Mouse (Mus musculus) heart, postnatal 36 days (tissue): Measurements from ENCODE around the gene Cyp2u1. TPM values are rescaled to one million over a fixed set of nuclear protein-coding genes. Genes with fewer than 3 reads are reported as not detected.

Experiments used
- DNase-seq, 2 experiments: peaks; one replicate each; pipeline ENCODE4 v3.0.0; 2021 to 2022
- intact Hi-C: fragments of 180-260 bp; cut with DNase I; formaldehyde crosslinking; loops from one replicate; pipeline ENCODE4 v1.15.1; 2025
- total RNA-seq, 2 experiments: library from RNA; stranded (reverse); gene quantifications; 2 replicates each; pipeline ENCODE4 v1.2.3; 2021

Gene Cyp2u1
- total RNA-seq, 2 experiments from 2014 or later = 30.4 to 32.3 TPM

DNA sequence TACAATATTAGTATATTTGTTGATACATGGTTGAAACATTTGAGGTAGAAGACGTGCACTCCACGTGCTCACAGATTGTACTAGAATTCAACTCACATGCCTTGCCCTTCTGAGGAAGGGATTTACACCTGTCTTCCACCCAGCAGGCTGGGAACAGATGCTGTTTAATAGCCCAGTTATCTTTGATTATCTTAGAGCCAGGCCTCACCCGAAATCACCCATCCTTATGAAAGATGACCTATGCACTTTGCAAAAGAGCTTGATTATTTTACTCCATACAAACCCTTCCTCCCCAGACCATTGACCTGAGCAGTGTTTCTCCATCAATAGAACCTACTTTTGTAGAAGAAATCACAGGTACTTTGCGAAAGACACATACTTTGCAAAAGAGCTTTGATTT lies 7.5 kb upstream of the Cyp2u1 start:
- DNase-seq = no peak
- intact Hi-C loops = no loop called here

DNA sequence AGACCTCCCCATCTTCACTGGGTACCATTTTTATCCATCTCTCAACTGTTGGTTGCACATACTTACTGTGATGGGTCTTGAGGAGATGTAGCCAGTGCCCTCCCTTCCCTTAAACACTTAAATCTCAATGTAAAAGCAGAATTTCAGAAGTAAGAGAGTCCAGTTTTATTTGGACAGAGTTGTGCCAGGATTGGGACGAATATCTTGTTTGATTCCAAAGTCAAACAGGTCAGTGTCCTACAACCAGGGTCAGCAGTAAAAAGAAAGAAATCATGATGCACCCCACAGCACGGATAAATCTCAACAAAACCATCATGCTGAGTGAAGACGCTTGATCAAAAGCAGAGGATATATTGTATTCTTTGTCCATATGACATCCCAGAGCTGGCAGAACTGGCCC lies 4.8 kb upstream of the Cyp2u1 start:
- intact Hi-C loops = no loop called here
- DNase-seq = no peak

DNA sequence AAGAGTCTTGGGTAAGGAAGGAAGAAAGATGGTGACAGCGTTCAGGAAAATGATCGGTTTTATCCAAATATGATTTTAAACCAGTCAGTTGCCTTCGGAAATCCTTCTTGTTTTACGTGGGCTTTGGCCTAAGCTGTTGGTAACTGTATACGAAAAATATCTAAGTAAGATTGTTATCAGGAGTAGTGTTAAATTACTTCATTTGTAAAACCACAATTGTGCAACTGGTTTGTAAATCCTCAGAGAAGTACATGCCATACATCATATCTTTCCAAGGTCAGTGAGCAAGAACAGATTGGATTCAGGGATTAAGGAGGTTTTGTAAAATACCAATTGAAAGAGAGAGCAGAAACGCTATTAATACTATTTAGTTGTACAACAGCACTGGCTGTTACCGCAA lies 3.2 kb upstream of the Cyp2u1 start:
- intact Hi-C loops = no loop called here
- DNase-seq = no peak

DNA sequence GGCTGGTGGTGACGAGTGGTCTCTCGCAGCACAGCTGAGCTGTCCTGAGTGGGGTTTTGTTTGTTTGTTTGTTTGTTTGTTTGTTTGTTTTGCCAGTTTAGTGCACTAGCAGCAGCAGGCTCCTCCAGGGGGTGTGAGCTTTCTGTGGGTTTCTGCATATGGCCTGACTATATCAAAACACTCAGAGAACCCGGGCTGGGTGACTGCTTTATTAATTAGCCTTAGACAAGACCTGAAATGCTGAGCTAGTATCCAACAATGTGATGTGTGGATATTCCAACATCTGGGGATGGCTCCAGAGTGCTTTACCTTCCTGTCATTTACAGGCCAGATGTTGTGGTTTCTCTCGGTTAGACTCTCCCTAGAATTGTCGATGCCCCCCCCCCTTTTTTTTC lies 290 bp upstream of the Cyp2u1 start:
- no peak for DNase-seq
- intact Hi-C loops = no loop called here

DNA sequence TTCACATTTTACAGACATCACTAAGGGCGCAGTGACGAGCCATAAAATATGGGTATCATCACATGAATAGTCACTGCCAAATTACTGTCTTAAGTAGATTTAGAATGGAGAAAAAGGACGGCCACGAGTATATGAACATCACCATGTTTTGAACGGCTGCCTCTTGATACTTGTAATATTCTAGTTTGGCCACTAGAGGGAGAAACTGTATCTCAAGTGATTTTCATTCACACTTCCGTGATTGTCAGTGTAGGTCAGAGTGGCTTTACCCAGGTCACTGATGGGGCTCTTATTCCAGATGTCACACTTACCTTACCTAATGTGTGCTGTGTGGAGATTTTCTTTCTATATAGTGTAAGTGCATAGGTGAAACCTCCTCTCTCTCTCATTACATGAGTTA lies 3.1 kb downstream of the Cyp2u1 start:
- intact Hi-C loops = loop anchor here (1.0 kb wide), 1 partner anchor 252 kb away; no protein-coding TSS in a partner anchor
- no peak for DNase-seq

DNA sequence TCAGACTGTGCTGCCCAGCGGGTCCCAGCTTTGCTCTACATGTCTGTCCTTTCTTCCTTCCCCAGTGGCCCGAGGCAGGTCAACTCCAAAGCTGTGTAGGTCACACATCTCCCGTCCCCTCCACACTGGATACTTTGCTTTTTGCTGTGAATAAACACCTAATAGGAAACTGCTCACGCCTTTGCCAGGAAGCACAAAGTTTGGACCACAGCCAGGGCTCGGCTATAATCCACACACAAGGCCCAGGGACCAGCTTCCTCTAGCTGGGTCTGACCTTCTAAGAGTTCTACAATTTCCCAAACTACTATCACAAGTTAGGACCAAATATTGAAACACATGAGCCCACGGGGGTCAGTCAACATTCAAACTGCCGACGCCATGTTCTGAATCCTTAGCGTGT lies 3.9 kb downstream of the Cyp2u1 start:
- no peak for DNase-seq
- intact Hi-C loops = no loop called here

DNA sequence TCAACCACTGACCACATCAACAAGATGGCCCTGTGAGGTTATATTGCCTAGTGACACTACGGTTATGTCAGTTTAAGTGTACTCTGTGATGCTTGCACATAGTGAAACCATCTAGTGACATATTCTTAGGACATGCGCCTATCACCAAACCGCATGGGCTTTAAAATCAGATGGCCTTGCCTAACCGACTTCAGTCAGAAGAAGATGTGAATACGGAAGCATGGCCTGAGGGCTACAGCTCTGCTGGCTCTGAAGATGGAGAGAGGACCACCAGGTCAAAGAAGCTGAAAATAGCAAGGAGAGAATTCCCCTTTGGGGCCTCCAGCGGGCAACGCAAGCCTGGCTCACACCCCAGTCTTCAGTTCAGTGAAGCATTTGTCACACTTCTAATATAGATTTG lies 6.1 kb downstream of the Cyp2u1 start:
- intact Hi-C loops = no loop called here
- no peak for DNase-seq

DNA sequence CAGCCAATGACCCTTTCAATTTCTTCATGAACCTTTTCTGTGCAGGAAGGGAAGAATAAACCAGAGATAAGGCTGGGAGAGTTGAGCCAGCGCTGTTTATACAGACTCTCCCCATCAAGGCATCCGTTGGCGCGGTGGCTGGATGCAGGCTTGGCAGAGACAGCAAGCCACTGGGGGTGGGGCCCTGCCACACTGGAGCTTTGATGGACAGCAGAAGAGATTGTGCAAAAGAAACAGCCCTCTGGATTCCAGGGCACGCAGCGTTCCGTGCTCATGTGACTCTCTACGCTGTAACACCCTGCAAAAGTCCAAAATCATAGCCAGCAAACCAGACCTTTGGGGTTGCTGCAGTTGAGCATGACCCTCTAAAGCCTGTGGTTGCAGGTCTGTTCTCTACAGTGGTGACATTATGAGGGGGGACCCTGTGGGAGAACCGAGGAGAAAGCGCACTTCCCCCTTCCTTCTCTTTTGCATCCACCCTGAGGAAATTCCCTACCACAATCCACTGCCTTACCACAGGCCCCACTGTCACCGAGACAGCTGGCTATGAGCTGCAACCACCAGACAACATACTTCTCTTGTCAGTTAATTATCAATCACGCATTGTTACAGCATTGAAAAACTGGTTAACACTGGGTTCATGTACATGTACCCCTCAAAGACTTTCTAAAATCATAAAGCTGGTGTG lies 7.4 kb downstream of the Cyp2u1 start:
- DNase-seq = peak in 1 of 2 experiments; percentile 19
- intact Hi-C loops = no loop called here

DNA sequence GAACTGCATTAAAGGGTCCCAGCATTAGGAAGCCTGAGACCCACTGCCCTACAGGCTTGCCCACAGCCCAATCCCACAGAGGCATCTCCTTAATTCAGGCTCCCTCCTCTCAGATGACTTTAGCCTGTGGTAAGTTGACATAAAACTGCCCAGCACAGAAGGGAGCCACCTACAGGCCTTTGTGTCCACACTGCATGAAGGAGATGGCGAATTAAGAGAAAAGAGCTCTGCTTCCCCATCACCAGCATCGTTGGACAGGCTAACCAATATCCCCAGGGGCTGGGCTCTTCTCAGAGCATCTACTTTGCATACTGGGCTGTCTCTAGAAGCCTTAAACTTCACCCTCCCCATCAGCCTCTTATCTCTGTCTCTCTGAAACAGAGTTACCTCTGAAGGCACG lies 8.5 kb downstream of the Cyp2u1 start:
- intact Hi-C loops = no loop called here
- no peak for DNase-seq

DNA sequence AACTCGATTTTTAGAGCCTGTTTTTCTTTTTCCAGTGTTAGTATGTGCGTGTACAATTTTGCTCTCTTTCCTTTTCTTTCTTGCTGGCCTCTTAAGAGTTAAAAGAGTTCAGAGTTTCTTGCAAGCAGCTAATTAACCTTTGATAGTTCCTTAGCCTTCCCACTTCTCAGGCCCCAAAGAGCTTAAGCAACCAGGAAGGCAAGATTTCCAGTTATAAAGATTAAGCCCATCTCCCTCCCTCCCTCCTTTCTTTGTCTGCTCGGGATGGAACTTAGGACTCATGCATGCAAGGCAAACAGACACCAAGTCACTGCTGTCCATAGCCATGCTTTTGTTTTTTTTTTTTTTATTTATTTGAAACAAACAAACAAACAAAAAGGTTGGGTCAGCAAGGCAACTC lies 10.1 kb downstream of the Cyp2u1 start:
- DNase-seq = no peak
- intact Hi-C loops = no loop called here

DNA sequence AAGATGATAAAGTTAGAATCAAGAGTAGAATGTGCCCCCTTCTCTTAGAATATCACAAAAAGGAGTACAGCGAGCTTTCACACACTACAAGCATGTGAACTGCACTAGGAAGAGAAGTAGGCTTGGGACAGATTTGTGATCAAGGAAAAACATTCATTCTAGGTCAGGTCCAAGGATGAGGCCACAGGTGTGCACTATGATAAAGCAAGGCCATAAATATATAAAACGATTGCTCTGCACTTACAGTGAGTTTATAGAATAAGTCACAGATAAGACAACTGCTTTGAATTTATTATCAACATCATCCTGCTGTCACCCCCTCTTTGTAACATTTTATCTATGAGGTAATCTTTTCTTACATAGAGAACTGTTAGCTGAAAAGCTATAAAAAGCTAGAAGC lies 10.7 kb downstream of the Cyp2u1 start:
- DNase-seq = no peak
- intact Hi-C loops = no loop called here

DNA sequence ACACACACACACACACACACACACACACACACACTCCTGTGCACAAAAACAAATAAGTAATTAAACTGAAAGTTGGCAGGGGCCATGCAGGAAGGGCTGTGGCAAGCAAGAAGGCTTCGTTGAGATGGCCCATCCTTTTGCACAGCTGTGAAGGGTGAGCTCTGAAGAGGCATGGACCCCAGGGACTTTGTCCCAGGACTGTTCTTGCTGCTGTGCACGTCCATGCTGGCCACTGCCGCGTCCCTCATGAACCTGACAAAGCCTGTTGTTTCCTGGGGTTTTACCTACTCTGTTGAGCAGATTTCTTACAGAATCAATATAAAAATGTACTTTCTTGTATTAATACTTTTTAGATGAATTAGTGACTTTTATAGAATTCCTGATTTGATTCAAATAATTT lies 11.1 kb downstream of the Cyp2u1 start:
- DNase-seq = no peak
- intact Hi-C loops = no loop called here

DNA sequence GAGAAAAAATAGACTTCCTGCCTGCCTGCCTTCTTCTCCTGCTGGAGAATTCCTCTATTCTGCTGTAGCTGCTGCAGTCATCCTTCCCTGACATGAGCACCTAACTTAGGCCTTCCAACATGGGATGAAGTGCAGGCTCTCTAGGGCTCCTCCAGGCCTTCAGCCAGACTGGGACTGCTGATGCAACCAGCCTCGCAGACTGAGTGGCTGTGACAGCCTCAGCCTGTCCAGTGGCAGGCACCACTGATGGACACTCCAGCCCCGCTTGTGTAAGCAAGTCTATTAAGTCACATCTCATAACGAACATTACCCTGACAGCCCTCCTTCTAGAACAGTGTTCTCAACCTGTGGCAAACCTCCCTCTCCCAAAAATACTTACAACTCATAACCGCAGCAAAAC lies 28.9 kb downstream of the Cyp2u1 start:
- intact Hi-C loops = loop anchor here (10.0 kb wide), 1 partner anchor 1549 kb away; no protein-coding TSS in a partner anchor
- DNase-seq = no peak

DNA sequence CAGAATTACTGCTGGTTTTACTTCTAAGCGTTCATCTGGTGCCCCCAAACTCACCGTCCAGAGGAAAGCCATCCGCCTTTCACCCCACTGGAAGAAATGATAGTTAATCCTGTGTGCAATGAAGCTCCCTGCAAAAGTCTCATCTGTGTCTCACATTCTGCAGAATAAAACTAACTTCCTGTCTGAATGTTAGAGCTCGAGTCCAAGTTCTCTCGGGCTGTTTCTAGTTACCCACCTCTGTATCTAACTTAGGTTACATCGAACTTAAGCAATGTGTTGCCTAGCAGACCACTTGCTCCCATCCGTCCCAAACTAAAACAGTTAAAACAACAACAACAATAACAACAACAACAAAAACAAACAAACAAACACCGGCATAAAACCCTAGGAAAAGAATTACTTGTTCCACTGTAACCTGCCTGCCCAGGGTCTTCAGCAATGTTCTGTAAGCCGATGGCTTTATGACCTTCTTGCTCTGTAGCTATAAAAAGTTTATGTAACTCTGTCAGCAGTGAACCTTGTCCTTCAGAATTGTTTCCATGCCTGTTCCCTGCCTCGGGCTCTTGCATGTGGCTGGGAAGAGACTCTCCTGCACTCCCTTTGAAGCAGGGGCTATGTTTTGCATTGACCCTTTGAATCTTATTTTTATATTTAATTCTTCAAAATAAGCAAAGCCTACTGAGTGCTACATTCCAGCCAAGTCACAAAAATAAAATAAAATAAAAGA lies 30.5 kb downstream of the Cyp2u1 start:
- no peak for DNase-seq
- intact Hi-C loops = loop anchor here (10.0 kb wide), 1 partner anchor 1548 kb away; no protein-coding TSS in a partner anchor

DNA sequence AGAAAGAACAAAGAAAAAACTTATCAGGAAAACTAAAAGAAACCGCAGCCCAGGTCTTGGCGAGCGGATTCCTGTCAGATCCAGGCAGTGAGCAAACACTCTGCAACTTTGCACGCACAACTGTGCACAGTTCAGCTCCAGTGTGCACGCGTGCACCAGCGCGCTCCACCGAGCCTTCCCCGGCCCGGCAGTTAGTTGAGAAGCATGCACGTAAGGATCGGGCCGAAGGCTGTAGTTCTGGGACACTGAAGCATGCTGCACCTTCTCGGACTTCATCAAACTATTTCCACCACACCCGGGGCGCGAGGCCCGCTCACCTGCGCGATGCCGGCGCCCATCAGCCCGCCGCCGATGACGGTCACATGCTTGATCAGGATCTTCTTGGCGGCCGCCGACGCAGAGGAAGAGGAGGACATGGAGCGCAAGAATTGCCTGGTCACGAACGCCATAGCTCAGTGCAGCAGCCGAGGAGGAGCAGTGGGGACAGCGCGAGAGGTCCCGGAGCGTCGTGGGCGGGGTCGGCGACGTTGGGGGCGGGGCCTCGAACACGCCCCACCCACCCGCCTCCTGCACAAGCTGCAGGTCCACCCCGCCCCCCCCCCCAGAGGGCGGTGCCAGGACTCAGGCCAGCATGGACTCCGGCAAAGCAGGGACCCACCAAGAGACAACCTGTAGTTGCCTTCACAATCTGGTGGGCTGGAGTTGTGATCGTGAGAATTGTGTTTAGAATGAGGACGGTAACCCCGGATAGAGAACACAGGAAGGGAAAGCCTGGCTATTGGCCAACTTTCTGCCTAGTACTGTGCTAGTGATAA lies 31.3 kb downstream of the Cyp2u1 start, which contains the start of gene Hadh:
Gene Hadh, minus strand, starts transcription at position 543 of the 815 bp plus-strand sequence.
- peak; percentile 85 to 89 for DNase-seq
- intact Hi-C loops = loop anchor here (10.0 kb wide), 1 partner anchor 1547 kb away; no protein-coding TSS in a partner anchor

DNA sequence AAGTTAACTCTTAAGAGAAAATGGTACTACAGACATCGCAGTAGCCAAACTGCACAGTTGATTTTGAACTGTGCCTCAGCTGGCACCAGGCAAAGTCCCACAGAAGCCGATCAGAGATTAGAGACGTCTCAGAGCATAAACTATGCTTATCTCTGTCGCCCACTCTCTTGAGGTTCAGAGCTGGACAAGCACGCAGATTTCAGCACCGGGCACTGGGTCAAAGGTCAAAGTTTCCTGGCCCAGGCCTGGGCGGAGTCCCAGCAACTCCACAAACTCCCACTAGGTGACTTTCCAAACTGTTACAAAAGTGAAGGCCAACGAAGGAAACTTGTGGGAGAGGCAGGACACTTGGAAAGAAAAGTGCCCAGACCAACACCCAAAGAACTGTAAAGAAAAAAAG lies 31.9 kb downstream of the Cyp2u1 start:
- intact Hi-C loops = loop anchor here (10.0 kb wide), 1 partner anchor 1546 kb away; no protein-coding TSS in a partner anchor
- DNase-seq = peak; percentile 52 to 63

DNA sequence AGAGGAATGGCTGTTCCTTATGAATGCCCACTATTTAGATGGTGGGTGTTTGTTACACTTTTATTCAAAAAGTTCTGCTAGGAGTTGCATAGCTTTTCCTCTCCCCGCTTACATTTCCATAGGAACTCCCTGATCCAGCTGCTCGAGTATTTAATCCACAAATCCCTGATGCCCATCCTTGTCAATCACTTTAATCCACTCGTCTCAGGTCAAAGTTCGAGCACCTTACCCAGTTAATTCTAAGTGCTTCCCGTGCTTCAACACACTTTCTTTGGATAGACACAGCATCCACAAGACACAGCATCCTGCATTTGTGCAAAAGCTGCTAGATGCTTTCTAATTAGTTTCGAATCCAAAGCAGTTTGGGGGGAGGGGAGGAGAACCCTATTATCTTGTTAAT lies 32.6 kb downstream of the Cyp2u1 start:
- intact Hi-C loops = loop anchor here (10.0 kb wide), 1 partner anchor 1546 kb away; no protein-coding TSS in a partner anchor
- no peak for DNase-seq

DNA sequence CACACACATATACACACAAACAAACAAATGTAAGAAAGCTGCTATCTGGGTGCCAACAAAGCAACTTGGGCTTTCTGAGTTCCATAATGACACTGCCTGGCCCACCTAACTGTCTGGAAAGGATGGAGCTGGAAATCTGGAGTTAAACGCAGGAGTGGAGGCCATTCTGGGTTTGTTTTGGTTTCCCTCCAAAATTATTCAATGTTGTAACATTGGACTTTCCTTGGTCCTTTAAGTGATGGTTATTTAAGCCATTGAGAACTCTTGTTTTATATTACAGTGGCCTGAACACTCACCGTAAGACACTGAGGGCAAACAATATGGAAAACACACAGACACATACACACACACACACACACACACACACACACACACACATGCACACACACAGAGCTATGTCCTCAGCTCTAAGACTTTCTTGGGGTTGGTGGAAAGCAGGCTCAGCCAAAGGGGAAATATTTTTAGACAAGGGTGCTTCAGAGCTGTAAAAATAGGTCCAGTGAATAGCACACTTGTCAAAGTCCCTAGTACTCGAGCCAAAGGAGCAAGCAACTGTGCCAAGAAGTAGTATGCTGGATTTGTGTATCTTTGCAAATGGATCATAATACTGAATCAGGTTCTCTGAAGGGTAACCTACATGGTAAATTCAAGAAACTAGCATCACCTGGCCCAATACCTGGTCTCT lies 36.5 kb downstream of the Cyp2u1 start:
- intact Hi-C loops = loop anchor here (2.0 kb wide), 1 partner anchor 16 kb away; no protein-coding TSS in a partner anchor
- DNase-seq = peak in 1 of 2 experiments; percentile 45

DNA sequence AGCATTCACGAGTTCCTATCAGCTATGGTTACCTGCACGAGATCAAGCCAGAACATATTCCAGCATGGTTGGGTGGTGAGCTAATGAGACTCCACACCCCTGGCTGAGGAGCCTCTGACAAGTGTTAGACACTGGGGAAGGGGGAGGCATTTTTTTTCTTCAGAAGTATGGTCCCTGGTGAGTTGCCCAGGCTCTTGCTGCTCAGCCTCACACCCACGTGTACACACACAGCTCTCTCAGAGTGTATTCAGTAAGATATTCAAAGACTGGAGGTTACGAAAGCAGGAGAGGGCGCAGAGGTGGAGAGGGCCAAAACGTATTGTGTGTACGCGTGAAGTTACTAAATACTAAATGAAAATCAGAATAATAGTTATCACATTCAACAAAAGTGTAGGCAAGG lies 37.5 kb downstream of the Cyp2u1 start:
- intact Hi-C loops = no loop called here
- no peak for DNase-seq

DNA sequence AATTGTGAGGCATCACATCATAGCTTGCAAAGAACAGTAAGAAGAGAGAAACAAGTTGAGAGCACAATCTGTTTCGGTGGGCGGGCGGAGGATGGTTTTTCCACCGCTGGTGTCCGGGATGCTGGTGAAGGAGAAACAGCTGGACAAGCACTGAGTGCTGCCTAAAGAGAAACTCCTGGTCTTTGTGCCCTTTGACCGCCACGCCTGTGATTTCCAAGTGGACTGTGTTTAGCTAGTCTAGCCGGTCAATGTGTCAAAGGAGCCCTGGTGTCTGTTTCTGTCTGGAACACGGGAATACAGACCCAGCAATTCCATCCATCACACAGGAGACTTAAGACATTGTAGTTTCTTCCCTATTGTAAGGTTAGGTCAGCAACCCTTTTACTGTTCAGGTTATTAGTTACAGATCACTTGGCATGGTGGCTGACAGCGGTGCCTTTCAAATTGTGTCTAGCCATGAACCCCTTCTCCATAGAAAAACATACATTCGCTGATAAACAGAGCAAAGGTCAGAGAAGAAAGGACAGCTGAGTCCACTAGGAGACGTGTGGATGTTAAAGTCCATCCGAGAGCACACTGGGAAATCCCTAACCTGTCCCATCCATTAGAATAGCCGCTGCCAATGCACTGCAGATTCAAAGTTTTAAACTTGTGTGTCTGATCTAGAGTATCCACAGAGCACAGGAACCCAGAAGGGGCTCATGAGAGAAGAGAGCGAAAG lies 39.1 kb downstream of the Cyp2u1 start:
- intact Hi-C loops = no loop called here
- DNase-seq = no peak
